Mouse (Mus musculus): Measurements from ENCODE around the gene Gm21985.

DNA sequence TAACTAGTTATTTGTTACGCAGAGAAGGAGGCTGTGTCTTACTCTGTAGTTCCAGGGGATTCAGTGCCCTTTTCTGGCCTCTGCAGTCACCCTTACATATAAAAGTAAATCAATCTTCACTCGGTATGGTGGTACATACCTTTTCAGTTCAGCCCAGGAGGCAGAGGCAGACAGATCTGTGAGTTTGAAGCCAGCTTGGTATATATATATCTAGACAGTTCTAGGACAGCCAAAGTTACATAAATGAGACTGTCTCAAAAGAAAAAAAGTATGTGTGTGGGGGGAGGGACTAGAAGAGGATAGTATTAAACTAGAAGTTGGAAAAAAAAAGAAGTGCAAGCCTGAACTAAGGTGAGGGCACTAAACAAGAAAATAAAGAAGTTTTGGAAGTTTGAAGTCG lies 82.1 kb downstream of the Gm21985 start:
- no peak for TF ChIP-seq CTCF (IDR thresholded peaks at IDR 0.05)
- no peak for TF ChIP-seq EP300 (IDR thresholded peaks at IDR 0.05)
